ENCODE assay signal across 14 mouse cellular contexts in the genomic region with DNA sequence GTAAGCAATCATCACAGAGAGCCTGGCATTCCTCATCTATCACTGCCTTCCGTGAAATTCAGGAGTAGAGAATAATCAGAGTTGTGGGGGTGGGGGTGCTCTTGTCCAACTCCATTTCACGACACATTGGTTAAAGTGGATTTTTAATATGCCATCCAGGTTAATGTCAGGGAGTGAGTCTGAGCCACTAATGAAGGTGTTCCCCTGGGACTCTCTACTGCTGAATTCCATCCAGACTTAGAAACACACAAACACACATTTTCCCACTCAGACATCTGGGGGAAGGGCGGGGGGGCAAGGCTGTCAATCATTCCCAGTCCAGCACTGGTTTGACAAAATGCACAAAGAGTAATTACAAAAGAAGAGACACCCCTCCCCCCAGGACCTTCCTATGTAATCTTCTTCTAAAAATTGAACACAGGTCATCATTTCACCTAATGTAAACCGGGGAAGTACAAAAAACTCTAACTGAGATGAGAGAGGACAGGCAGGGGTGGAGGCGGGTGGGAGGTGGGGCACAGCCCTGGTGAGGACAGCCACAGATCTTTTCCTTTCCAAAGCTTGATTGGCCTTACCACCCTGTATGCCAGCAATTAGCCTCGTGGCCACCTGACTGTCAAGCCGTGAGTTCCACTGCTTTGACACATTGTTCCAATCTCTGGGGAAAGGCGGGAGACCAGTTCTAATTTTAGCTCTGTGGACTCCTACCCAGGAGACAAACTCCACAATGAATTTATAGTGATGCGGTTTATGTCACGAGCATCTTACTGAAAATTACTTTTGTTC.
A peak's percentile ranks its signal among the peaks of the same experiment; 100 is the strongest.
DNase-seq lines count a peak whose midpoint lies in the region; ATAC-seq lines count a peak whose summit lies in the region.
"Had no signal": no experiment of that assay in that cellular context is flagged by ENCODE, and none has a peak within 500 bp of the region (broad histone marks: within the 10 kb centered on the region; RNA-seq: fewer than 3 reads in every experiment).

No protein-coding gene starts in this region.

- H3K9me3 ChIP-seq in heart, embryonic 13.5 days, result no peaks in the 10 kb centered on the region
- no peaks in the 10 kb centered on the region for H3K9me3 ChIP-seq in forebrain, embryonic 12.5 days
- H3K9me3 ChIP-seq in hindbrain, embryonic 12.5 days (replicated peaks), result no peaks in the 10 kb centered on the region
- H3K9me3 ChIP-seq: limb, embryonic 12.5 days; lung, embryonic 15.5 days had no signal

- no peaks in the 10 kb centered on the region for H3K27me3 ChIP-seq in heart, embryonic 13.5 days (replicated peaks)
- H3K27me3 ChIP-seq in forebrain, embryonic 12.5 days, result peaks cover 11% of the 10 kb centered on the region; the same call in 1 of the 2 replicates
- H3K27me3 ChIP-seq in hindbrain, embryonic 12.5 days, result no peaks in the 10 kb centered on the region
- H3K27me3 ChIP-seq: CH12.LX; limb, embryonic 12.5 days; lung, embryonic 15.5 days had no signal

- no peak overlapping the region for H3K9ac ChIP-seq in heart, embryonic 13.5 days
- H3K9ac ChIP-seq in forebrain, embryonic 12.5 days, result no peak overlapping the region
- no peak overlapping the region for H3K9ac ChIP-seq in hindbrain, embryonic 12.5 days
- H3K9ac ChIP-seq: limb, embryonic 12.5 days; lung, embryonic 15.5 days had no signal

- H3K4me2 ChIP-seq in heart, embryonic 13.5 days, result peak overlapping the region; percentile 33
- H3K4me2 ChIP-seq in forebrain, embryonic 12.5 days, result no peak overlapping the region
- H3K4me2 ChIP-seq in hindbrain, embryonic 12.5 days (replicated peaks), result peak overlapping the region; percentile 21
- H3K4me2 ChIP-seq: limb, embryonic 12.5 days; lung, embryonic 15.5 days had no signal

- intact Hi-C loops in heart, postnatal 36 days (cut with DNase I), result no loop called here
- intact Hi-C loops in left cerebral cortex, postnatal 36 days (cut with DNase I), result no loop called here

- peaks cover 22% of the 10 kb centered on the region for H3K4me1 ChIP-seq in heart, embryonic 13.5 days
- H3K4me1 ChIP-seq in forebrain, embryonic 12.5 days, result peaks cover 30% of the 10 kb centered on the region
- H3K4me1 ChIP-seq in hindbrain, embryonic 12.5 days, result peaks cover 25% of the 10 kb centered on the region

- H3K36me3 ChIP-seq in heart, embryonic 13.5 days, result no peaks in the 10 kb centered on the region
- H3K36me3 ChIP-seq in forebrain, embryonic 12.5 days (replicated peaks), result no peaks in the 10 kb centered on the region
- no peaks in the 10 kb centered on the region for H3K36me3 ChIP-seq in hindbrain, embryonic 12.5 days
- H3K36me3 ChIP-seq: limb, embryonic 12.5 days; lung, embryonic 15.5 days had no signal

- H3K27ac ChIP-seq in heart, embryonic 13.5 days (replicated peaks), result peak overlapping the region; percentile 39
- peak overlapping the region; percentile 57; the same call in 1 of the 2 replicates for H3K27ac ChIP-seq in forebrain, embryonic 12.5 days
- H3K27ac ChIP-seq in hindbrain, embryonic 12.5 days, result peak overlapping the region; percentile 75
- H3K27ac ChIP-seq: gastrocnemius, adult 2 months; limb, embryonic 12.5 days; lung, embryonic 15.5 days had no signal

- DNase-seq in heart, postnatal 36 days, result no peak
- peak; percentile 43 for DNase-seq in naive thymus-derived CD4-positive, alpha-beta T cell, adult 2 months (ENCODE audit: low read depth)
- DNase-seq in left cerebral cortex, postnatal 36 days (ENCODE audit: low spot score in 2 of 2), result no peak
- DNase-seq in ovary, adult 18-20 months (ENCODE audit: low spot score), result no peak
- DNase-seq in frontal cortex, adult 2 months (ENCODE audit: extremely low spot score in 1 of 2, low spot score in 1 of 2), result no peak
- DNase-seq: adrenal gland, postnatal 14 days; gastrocnemius, adult 2 months had no signal

- ATAC-seq in heart, embryonic 13.5 days (ENCODE audit: extremely low read depth, insufficient number of reproducible peaks, low FRiP score, low TSS enrichment), result no peak
- peak; percentile 57 for ATAC-seq in forebrain, embryonic 12.5 days (ENCODE audit: low FRiP score)
- peak; percentile 66 for ATAC-seq in hindbrain, embryonic 12.5 days (ENCODE audit: low FRiP score)
- ATAC-seq: intestine, postnatal 0 days had no signal

- no peak overlapping the region for H3K4me3 ChIP-seq in heart, embryonic 13.5 days
- no peak overlapping the region for H3K4me3 ChIP-seq in forebrain, embryonic 12.5 days (replicated peaks)
- H3K4me3 ChIP-seq in hindbrain, embryonic 12.5 days, result no peak overlapping the region
- H3K4me3 ChIP-seq: gastrocnemius, adult 2 months; limb, embryonic 12.5 days; lung, embryonic 15.5 days had no signal

- WGBS in heart, embryonic 13.5 days, result 30% methylated on average over 10 of the region's 10 CpGs
- WGBS in forebrain, embryonic 12.5 days, result 34% methylated on average over 10 of the region's 10 CpGs
- 35% methylated on average over 10 of the region's 10 CpGs for WGBS in hindbrain, embryonic 12.5 days
